Mouse (Mus musculus): ENCODE results near the gene Msrb3. TPM values are rescaled to one million over a fixed set of nuclear protein-coding genes. Genes with fewer than 3 reads are reported as not detected.

Gene Msrb3
- polyA plus RNA-seq, 2 experiments: 13.9 to 28.8 TPM

DNA sequence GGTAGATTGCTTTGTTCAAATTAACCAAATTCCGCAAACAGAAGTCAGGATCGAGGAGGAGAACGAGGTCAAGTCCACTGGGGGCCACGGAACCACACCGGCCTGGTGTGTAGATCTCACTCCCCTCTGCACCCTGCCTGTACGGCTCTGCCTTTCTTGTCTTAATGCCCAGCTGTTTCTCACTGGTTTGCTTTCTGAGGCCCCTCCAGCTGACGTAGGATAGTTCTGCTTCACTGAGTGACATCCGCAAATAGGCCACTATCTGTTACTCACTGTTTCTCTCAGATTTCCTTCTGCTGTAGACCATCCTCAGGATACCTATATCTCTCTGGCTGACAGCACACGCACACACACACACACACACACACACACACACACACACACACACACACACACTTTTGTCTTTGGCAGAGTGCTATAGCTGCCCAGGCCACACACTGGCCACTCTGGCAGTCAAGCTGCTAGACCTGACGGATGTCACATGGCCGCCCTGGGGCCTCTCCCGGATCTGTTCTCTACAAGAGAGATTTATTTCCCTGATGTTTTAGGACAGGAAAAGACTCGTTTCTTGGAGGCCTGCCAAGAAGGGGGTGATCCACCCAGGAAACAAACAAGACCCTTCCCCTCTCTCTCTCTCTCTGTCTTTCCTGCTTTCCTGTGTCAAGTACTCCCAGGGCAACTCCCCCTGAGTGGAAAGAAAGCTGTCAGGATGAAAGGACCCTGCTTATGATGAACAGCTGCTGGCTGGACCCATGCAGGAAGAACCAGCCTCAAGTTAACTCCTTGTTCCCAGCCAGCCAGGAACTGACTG, 135.0 kb downstream of the Msrb3 start:
- peak; percentile 71 for DNase-seq (ENCODE audit: low spot score)
- Histone ChIP-seq H3K4me1 (ENCODE audit: control insufficient read depth, insufficient read depth, low read length) (peaks cover 16% of the 10 kb centered on the region), H3K27me3 (ENCODE audit: control insufficient read depth, insufficient read depth, low read length) (no peaks in the 10 kb centered on the region), H3K9ac (ENCODE audit: low read depth, low read length, severe bottlenecking) (peak overlapping the region; percentile 16; the same call in 1 of the 2 replicates), H3K4me3 (replicated peaks; ENCODE audit: low read length) (no peak overlapping the region), H3K36me3 (ENCODE audit: control insufficient read depth, insufficient read depth, low read length) (no peaks in the 10 kb centered on the region), H3K9me3 (ENCODE audit: control insufficient read depth, low read length) (no peaks in the 10 kb centered on the region), H3K4me2 (replicated peaks; ENCODE audit: low read depth, low read length, severe bottlenecking) (peak overlapping the region; percentile 15; the same call in 1 of the 2 replicates), H3K27ac (replicated peaks; ENCODE audit: low read depth, low read length) (peak overlapping the region; percentile 58)
- 48% methylated on average over 13 of the region's 13 CpGs for WGBS
- peak; percentile 83 for ATAC-seq (ENCODE audit: low FRiP score, low read depth)
- TF ChIP-seq POLR2A (IDR thresholded peaks at IDR 0.05; ENCODE audit: borderline replicate concordance, extremely low read depth, insufficient read depth, insufficient read length): no peak

DNA sequence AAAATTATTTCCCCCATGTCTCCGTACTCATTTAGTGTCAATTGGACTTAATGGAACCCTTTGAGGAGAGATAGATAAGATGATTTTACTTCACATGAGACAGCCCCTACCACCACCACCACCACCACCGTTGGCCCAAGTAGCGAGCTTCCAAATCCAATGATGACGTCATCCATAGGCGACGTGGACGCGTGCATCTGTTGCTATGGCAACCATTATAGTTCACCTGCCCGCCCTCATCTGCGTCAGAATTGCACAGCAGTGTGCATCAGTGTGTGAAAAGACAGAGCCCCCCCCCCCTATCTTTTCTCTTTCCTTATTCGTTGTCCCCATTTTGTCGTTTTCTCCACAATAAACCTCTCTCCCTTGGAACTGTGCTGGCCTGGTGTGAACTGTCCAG, 135.9 kb downstream of the Msrb3 start:
- no peaks in the 10 kb centered on the region for H3K9me3 ChIP-seq (ENCODE audit: control insufficient read depth, low read length)
- no peaks in the 10 kb centered on the region for H3K27me3 ChIP-seq (ENCODE audit: control insufficient read depth, insufficient read depth, low read length)
- no peak overlapping the region for H3K9ac ChIP-seq (ENCODE audit: low read depth, low read length, severe bottlenecking)
- H3K4me1 ChIP-seq (ENCODE audit: control insufficient read depth, insufficient read depth, low read length): peaks cover 16% of the 10 kb centered on the region
- no peak overlapping the region for H3K27ac ChIP-seq (replicated peaks; ENCODE audit: low read depth, low read length)
- no peaks in the 10 kb centered on the region for H3K36me3 ChIP-seq (ENCODE audit: control insufficient read depth, insufficient read depth, low read length)
- DNase-seq (ENCODE audit: low spot score): no peak
- TF ChIP-seq POLR2A (IDR thresholded peaks at IDR 0.05; ENCODE audit: borderline replicate concordance, extremely low read depth, insufficient read depth, insufficient read length): no peak
- ATAC-seq (ENCODE audit: low FRiP score, low read depth): no peak
- no peak overlapping the region for H3K4me2 ChIP-seq (replicated peaks; ENCODE audit: low read depth, low read length, severe bottlenecking)
- WGBS: 95% methylated on average over 12 of the region's 12 CpGs
- H3K4me3 ChIP-seq (replicated peaks; ENCODE audit: low read length): no peak overlapping the region

DNA sequence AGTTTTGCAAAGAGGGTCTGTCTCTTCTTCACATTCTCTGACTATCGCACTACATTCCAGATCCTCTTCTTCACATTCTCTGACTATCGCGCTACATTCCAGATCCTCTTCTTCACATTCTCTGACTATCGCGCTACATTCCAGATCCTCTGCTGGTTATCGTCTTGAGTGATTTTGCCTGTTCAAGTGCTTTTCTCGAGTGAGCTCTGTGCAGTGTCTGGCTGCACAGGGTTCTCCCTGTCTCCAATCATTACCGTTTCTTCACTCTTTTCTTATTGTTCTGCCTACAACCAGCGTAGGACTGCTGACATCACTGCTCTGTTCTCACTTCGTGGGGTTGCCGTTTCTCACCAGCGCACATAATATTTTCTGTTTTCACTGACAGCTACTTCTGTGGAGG, 138.2 kb downstream of the Msrb3 start:
- Histone ChIP-seq H3K4me2 (replicated peaks; ENCODE audit: low read depth, low read length, severe bottlenecking) (no peak overlapping the region), H3K4me3 (replicated peaks; ENCODE audit: low read length) (no peak overlapping the region), H3K4me1 (ENCODE audit: control insufficient read depth, insufficient read depth, low read length) (peaks cover 16% of the 10 kb centered on the region), H3K27ac (replicated peaks; ENCODE audit: low read depth, low read length) (no peak overlapping the region), H3K9me3 (ENCODE audit: control insufficient read depth, low read length) (no peaks in the 10 kb centered on the region), H3K27me3 (ENCODE audit: control insufficient read depth, insufficient read depth, low read length) (no peaks in the 10 kb centered on the region), H3K9ac (ENCODE audit: low read depth, low read length, severe bottlenecking) (no peak overlapping the region), H3K36me3 (ENCODE audit: control insufficient read depth, insufficient read depth, low read length) (no peaks in the 10 kb centered on the region)
- ATAC-seq (ENCODE audit: low FRiP score, low read depth) (no peak), DNase-seq (ENCODE audit: low spot score) (no peak)
- no peak for TF ChIP-seq POLR2A (IDR thresholded peaks at IDR 0.05; ENCODE audit: borderline replicate concordance, extremely low read depth, insufficient read depth, insufficient read length)
- 86% methylated on average over 12 of the region's 12 CpGs for whole genome bisulfite sequencing

DNA sequence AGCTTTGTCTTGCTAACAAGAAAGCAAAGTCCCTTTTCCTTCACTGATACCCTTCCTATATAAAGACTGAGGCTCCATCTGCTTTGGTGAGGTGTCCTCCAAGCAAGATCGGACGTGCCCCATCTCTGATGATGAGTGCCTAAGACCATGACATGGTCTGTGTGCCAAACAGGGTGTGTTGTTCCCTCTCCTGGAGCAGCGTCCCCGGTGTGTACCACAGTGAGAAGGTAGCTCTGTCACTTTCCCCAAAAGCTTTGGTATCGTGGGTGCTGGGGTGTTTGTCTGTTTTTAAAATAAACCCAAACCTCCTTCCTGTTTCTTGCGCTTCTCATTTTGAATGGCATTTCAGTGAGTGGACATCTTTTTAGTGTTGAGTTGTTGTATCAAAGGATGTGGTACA, 139.0 kb downstream of the Msrb3 start:
- H3K9me3 ChIP-seq (ENCODE audit: control insufficient read depth, low read length): no peaks in the 10 kb centered on the region
- 86% methylated on average over 6 of the region's 6 CpGs for WGBS
- ATAC-seq (ENCODE audit: low FRiP score, low read depth) (no peak), DNase-seq (ENCODE audit: low spot score) (no peak)
- no peak overlapping the region for H3K9ac ChIP-seq (ENCODE audit: low read depth, low read length, severe bottlenecking)
- H3K4me2 ChIP-seq (replicated peaks; ENCODE audit: low read depth, low read length, severe bottlenecking): no peak overlapping the region
- no peak overlapping the region for H3K27ac ChIP-seq (replicated peaks; ENCODE audit: low read depth, low read length)
- peaks cover 16% of the 10 kb centered on the region for H3K4me1 ChIP-seq (ENCODE audit: control insufficient read depth, insufficient read depth, low read length)
- H3K4me3 ChIP-seq (replicated peaks; ENCODE audit: low read length): no peak overlapping the region
- TF ChIP-seq POLR2A (IDR thresholded peaks at IDR 0.05; ENCODE audit: borderline replicate concordance, extremely low read depth, insufficient read depth, insufficient read length): no peak
- H3K36me3 ChIP-seq (ENCODE audit: control insufficient read depth, insufficient read depth, low read length): no peaks in the 10 kb centered on the region
- H3K27me3 ChIP-seq (ENCODE audit: control insufficient read depth, insufficient read depth, low read length): no peaks in the 10 kb centered on the region

DNA sequence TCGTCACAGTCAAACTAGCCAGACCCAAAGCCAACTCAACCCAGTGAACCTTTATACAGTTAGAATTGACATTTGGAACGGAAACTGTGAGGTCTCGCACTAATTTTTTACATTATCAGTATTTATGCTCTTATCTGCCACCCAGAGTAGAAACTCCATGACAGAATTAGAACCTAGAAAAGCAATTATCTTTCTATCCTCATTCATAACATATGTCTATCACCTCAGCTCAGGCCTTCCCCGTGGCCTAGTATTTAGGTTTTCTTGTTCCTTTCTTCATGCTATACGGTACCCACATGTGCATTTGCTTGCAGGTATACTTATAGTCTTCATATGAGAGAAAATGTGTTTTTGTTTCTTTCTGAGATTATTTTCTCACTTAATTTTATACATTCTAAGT, 146.4 kb downstream of the Msrb3 start:
- no peaks in the 10 kb centered on the region for H3K36me3 ChIP-seq (ENCODE audit: control insufficient read depth, insufficient read depth, low read length)
- no peak for TF ChIP-seq POLR2A (IDR thresholded peaks at IDR 0.05; ENCODE audit: borderline replicate concordance, extremely low read depth, insufficient read depth, insufficient read length)
- no peak for DNase-seq (ENCODE audit: low spot score)
- 0 out of 2 replicates have a peak, but pooled peaks cover 4% of the 10 kb centered on the region for H3K9me3 ChIP-seq (ENCODE audit: control insufficient read depth, low read length)
- peak overlapping the region; percentile 79 for H3K27ac ChIP-seq (replicated peaks; ENCODE audit: low read depth, low read length)
- no peak overlapping the region for H3K4me2 ChIP-seq (replicated peaks; ENCODE audit: low read depth, low read length, severe bottlenecking)
- no peak overlapping the region for H3K4me3 ChIP-seq (replicated peaks; ENCODE audit: low read length)
- H3K4me1 ChIP-seq (ENCODE audit: control insufficient read depth, insufficient read depth, low read length): peaks cover 14% of the 10 kb centered on the region
- WGBS: 90% methylated on average over 5 of the region's 5 CpGs
- no peaks in the 10 kb centered on the region for H3K27me3 ChIP-seq (ENCODE audit: control insufficient read depth, insufficient read depth, low read length)
- no peak for ATAC-seq (ENCODE audit: low FRiP score, low read depth)
- H3K9ac ChIP-seq (ENCODE audit: low read depth, low read length, severe bottlenecking): no peak overlapping the region
